Mouse (Mus musculus) cortical plate, adult 2 months (tissue): Measurements from ENCODE around the gene Olfr494.

Source experiments
- CTCF ChIP-seq: fragments of 200-500 bp; IDR thresholded peaks from 2 replicates; pipeline ENCODE4 v1.5.1; 2011; ENCODE audit warnings: mild to moderate bottlenecking, control low read depth, low read length; ENCODE audit not compliant: insufficient read depth; ENCODE audit errors: extremely low read depth
- POLR2A ChIP-seq: fragments of 200-500 bp; IDR thresholded peaks from 2 replicates; pipeline ENCODE4 v1.6.1; 2011; ENCODE audit warnings: mild to moderate bottlenecking, low read length, control low read depth; ENCODE audit not compliant: insufficient read depth; ENCODE audit errors: extremely low read depth

GRCm38 (mm10) chr7:108365035-108365434, at the start of gene Olfr494:
- TF ChIP-seq CTCF: no peak
- no peak for TF ChIP-seq POLR2A
